Mouse (Mus musculus) megakaryocyte progenitor cell, adult 5-6 weeks (primary cell): ENCODE measurements at regions not wholly inside any gene's neighbourhood (a gene's known extent, or its start where the extent isn't known, plus 50 kb on each side); places are given as distances from the start of the nearest gene placed in this dataset.

Source experiments
- ATAC-seq: replicated peaks from 2 replicates; pipeline ENCODE4 v1.8.0; 2016; ENCODE audit warnings: mild to moderate bottlenecking, moderate TSS enrichment, inconsistent platforms; ENCODE audit not compliant: poor library complexity

GRCm38 (mm10) chr13:107329348-107329747, 307.4 kb upstream of the Kif2a start:
- ATAC-seq = no peak

GRCm38 (mm10) chr13:107325707-107326495, 304.0 kb upstream of the Kif2a start:
- peak; percentile 92 for ATAC-seq

- no peak for ATAC-seq
Measured at GRCm38 (mm10) chr13:107314746-107315145, 292.8 kb upstream of the Kif2a start.

GRCm38 (mm10) chr13:107308958-107309639, 287.2 kb upstream of the Kif2a start:
- no peak for ATAC-seq

- ATAC-seq = peak; percentile 66
Measured at GRCm38 (mm10) chr13:107308404-107308803, 286.5 kb upstream of the Kif2a start.

- ATAC-seq = peak; percentile 89
Measured at GRCm38 (mm10) chr13:107306958-107307357, 285.0 kb upstream of the Kif2a start.

GRCm38 (mm10) chr13:107306232-107306631, 284.3 kb upstream of the Kif2a start:
- no peak for ATAC-seq

GRCm38 (mm10) chr13:107305738-107306137, 283.8 kb upstream of the Kif2a start:
- ATAC-seq = 0 out of 2 replicates have a peak, but pooled peaks have one; percentile 29

- no peak for ATAC-seq
Measured at GRCm38 (mm10) chr13:107303878-107304277, 282.0 kb upstream of the Kif2a start.

- ATAC-seq = no peak
Measured at GRCm38 (mm10) chr13:107303322-107303721, 281.4 kb upstream of the Kif2a start.

GRCm38 (mm10) chr13:107300792-107301191, 278.9 kb upstream of the Kif2a start:
- peak; percentile 61 for ATAC-seq

- no peak for ATAC-seq
Measured at GRCm38 (mm10) chr13:107264581-107264980, 242.7 kb upstream of the Kif2a start.

GRCm38 (mm10) chr13:107261479-107262050, 239.6 kb upstream of the Kif2a start:
- no peak for ATAC-seq

- no peak for ATAC-seq
Measured at GRCm38 (mm10) chr13:107260274-107260673, 238.3 kb upstream of the Kif2a start.

GRCm38 (mm10) chr13:107247792-107248505, 226.0 kb upstream of the Kif2a start:
- no peak for ATAC-seq

- ATAC-seq = no peak
Measured at GRCm38 (mm10) chr13:107246956-107247751, 225.2 kb upstream of the Kif2a start.

- no peak for ATAC-seq
Measured at GRCm38 (mm10) chr13:107244173-107244572, 222.2 kb upstream of the Kif2a start.

GRCm38 (mm10) chr13:107239035-107239387, 217.1 kb upstream of the Kif2a start:
- ATAC-seq = no peak

GRCm38 (mm10) chr13:107238364-107239034, 216.6 kb upstream of the Kif2a start:
- no peak for ATAC-seq

GRCm38 (mm10) chr13:107219456-107219855, 197.5 kb upstream of the Kif2a start:
- ATAC-seq = no peak
